Mouse (Mus musculus) limb, embryonic 10.5 days (tissue): ENCODE measurements around the gene Tnfrsf19. TPM values are rescaled to one million over a fixed set of nuclear protein-coding genes. Genes with fewer than 3 reads are reported as not detected.

Experiments
- DNase-seq: peaks from one replicate; pipeline ENCODE4 v3.0.0-alpha.2; 2017; ENCODE audit warnings: low spot score
- H3K27ac ChIP-seq: fragments of 300-500 bp; sonication (generic); 2 replicates; pipeline ENCODE4 v1.5.1; 2016; ENCODE audit warnings: mild to moderate bottlenecking
- H3K27me3 ChIP-seq: fragments of 300-500 bp; sonication (generic); 2 replicates; pipeline ENCODE4 v1.6.1; 2016; ENCODE audit warnings: low read depth, mild to moderate bottlenecking; ENCODE audit not compliant: poor library complexity, severe bottlenecking
- H3K36me3 ChIP-seq: fragments of 300-500 bp; sonication (generic); 2 replicates; pipeline ENCODE4 v1.6.1; 2016; ENCODE audit warnings: mild to moderate bottlenecking, moderate library complexity
- H3K4me1 ChIP-seq: fragments of 300-500 bp; sonication (generic); 2 replicates; pipeline ENCODE4 v1.6.1; 2016
- H3K4me3 ChIP-seq: fragments of 300-500 bp; sonication (generic); 2 replicates; pipeline ENCODE4 v1.5.1; 2016; ENCODE audit warnings: mild to moderate bottlenecking, moderate library complexity
- H3K9me3 ChIP-seq: fragments of 300-500 bp; sonication (generic); replicated peaks from 2 replicates; pipeline ENCODE4 v1.6.1; 2016; ENCODE audit warnings: mild to moderate bottlenecking
- WGBS: fragments of 180-500 bp; shearing (Covaris S2); methylation state at CpG from one replicate; pipeline ENCODE4 v1.1.7; 2016; 5-methylcytosine and 5-hydroxymethylcytosine counted together
- polyA plus RNA-seq: library from polyadenylated mRNA; unstranded; fragments of >200 nt; fragmentation: Nextera tagmentation; extraction: Ambion mirVana; gene quantifications from 2 replicates; pipeline ENCODE4 v1.2.1, GENCODE M21; 2016

Gene Tnfrsf19
- polyA plus RNA-seq, 1 experiment from 2014 or later, result 26.7 TPM

DNA sequence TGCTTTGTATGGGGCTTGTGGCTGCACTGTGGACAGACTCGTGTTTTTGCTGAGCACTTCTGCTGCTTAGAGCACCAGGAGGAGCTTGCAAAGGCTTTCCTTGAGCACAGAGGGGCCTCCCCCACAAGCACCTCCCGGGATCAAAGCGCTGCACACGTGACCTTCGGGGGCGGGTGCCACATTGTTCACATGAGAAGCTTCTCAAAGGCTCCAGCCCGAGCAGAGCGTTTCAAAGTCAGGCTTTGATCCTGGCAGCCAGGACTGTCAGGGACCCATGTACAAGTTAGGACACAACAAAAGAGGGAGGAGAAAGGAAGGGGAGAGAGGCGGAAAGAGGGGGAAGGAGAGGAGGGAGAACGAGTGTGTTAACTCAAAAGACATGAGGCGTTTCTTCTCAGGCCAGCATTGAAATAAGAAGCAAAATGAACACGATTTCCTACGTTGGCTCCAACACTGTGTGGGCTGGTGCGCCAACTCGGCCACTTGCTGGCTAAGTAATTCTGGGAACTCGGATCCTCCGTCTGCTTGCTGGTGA lies 33.8 kb downstream of the Tnfrsf19 start:
- 2% methylated on average over 17 of the region's 17 CpGs for WGBS
- H3K36me3 ChIP-seq, result no peaks in the 10 kb centered on the region
- H3K4me3 ChIP-seq, result peak overlapping the region; percentile 37
- peaks cover 28% of the 10 kb centered on the region; the same call in 1 of the 2 replicates for H3K27me3 ChIP-seq
- peak; percentile 91 for DNase-seq
- no peaks in the 10 kb centered on the region for H3K9me3 ChIP-seq
- H3K27ac ChIP-seq, result peak overlapping the region; percentile 86
- H3K4me1 ChIP-seq, result peaks cover 31% of the 10 kb centered on the region

DNA sequence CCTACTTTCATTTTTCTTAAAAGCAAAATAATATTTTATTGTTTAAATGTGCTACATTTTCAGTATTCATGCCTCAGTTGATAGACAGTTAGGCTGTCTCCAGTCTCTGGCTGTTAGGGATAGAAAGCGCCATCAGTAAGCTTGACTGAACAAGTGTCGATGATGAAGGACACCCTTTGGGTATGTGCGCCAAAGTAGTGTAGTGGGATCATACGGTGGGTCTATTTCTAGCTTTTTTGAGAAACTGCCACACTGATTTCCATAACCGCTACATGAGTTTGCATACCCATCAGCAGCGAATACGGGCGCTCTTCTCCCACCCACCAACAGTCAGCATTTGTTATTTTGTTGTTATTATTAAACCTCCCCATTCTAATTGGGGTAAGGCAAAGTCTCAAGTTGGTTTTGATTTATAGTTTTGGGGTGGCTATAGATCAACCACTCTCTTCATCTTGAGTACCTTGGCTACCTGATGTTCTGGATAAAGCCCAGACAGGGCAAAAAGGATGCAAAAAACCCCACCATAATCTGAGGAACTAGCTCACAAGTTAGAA lies 34.6 kb downstream of the Tnfrsf19 start:
- H3K27me3 ChIP-seq, result peaks cover 24% of the 10 kb centered on the region; the same call in 1 of the 2 replicates
- H3K27ac ChIP-seq, result 0 out of 2 replicates have a peak overlapping the region, but pooled peaks have one; percentile 86
- H3K4me3 ChIP-seq, result 0 out of 2 replicates have a peak overlapping the region, but pooled peaks have one; percentile 37
- 95% methylated on average over 8 of the region's 8 CpGs for whole genome bisulfite sequencing
- H3K9me3 ChIP-seq, result no peaks in the 10 kb centered on the region
- peaks cover 28% of the 10 kb centered on the region for H3K4me1 ChIP-seq
- no peak for DNase-seq
- no peaks in the 10 kb centered on the region for H3K36me3 ChIP-seq

DNA sequence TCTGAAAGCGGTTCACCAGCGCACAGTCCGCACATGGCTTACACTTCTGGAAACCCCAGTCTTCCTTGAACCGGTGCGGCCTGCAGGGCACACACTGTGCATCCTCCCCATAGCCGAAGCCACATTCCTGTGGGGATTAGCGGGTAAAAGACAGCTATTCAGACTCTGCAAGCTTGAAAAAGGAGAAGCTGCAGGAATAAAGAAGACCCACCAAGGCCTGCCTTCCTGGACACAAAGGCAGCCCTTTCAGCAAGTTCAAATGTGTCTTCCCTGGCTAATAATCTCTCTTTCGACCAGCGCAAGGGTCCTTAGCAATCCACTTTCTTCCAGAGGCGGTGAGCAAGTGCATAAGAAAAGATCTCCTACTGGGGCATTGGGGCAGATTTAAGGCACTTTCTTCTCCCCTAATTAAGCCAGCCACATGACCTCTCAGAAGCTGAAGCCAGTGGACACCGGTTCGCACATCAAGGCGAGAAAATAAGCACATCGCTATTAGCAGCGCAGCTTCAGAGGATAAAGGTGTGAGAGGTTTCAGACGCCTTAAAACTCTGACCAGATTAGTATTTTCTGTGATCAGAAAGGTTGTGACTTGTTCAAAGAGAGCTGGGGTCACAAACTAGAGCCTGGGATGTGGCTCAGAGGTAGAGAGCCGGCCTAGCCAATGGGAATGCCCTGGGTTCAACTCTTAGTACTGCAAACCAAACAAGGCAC lies 41.0 kb downstream of the Tnfrsf19 start:
- no peak overlapping the region for H3K27ac ChIP-seq
- peaks cover 22% of the 10 kb centered on the region; the same call in 1 of the 2 replicates for H3K27me3 ChIP-seq
- H3K9me3 ChIP-seq, result no peaks in the 10 kb centered on the region
- no peaks in the 10 kb centered on the region for H3K36me3 ChIP-seq
- no peak for DNase-seq
- H3K4me1 ChIP-seq, result peaks cover 8% of the 10 kb centered on the region
- no peak overlapping the region for H3K4me3 ChIP-seq
- 28% methylated on average over 17 of the region's 17 CpGs for WGBS

- WGBS, result 96% methylated on average over 6 of the region's 6 CpGs
- no peak overlapping the region for H3K27ac ChIP-seq
Measured at GRCm38 (mm10) chr14:61003676-61004075, 42.6 kb downstream of the Tnfrsf19 start.

GRCm38 (mm10) chr14:61000072-61000471 lies 46.2 kb downstream of the Tnfrsf19 start:
- WGBS, result 90% methylated on average over 5 of the region's 5 CpGs
- no peak overlapping the region; the same call in 1 of the 2 replicates for H3K27ac ChIP-seq

More at GRCm38 (mm10) chr14:61003676-61004075, 42.6 kb downstream of the Tnfrsf19 start:
- H3K36me3 ChIP-seq, result no peaks in the 10 kb centered on the region
- no peak overlapping the region for H3K4me3 ChIP-seq
- DNase-seq, result no peak
- no peaks in the 10 kb centered on the region for H3K9me3 ChIP-seq
- peaks cover 8% of the 10 kb centered on the region for H3K4me1 ChIP-seq
- peaks cover 22% of the 10 kb centered on the region; the same call in 1 of the 2 replicates for H3K27me3 ChIP-seq

DNA sequence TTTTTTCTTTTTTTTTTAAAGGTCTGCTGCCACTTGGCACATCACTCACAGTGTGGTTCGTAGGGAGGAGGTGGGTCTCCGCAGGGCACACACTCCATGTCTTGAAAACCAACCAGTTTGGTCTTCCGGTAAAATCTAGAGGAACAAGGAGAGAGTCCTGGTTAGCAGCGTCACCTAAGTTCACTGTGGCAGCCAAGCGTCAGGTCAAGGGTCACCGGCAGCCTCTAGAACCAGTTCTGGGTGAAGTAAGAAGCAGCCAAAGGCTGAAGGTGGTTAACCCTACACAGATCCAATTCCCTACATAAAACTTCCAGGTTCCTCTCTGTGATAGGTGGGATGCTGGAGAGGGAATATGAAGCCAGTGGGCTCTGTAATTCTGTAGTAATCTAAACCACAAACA lies 49.7 kb downstream of the Tnfrsf19 start:
- H3K4me1 ChIP-seq, result peaks cover 19% of the 10 kb centered on the region
- no peak for DNase-seq
- no peak overlapping the region for H3K27ac ChIP-seq
- 73% methylated on average over 6 of the region's 6 CpGs for WGBS
- H3K36me3 ChIP-seq, result no peaks in the 10 kb centered on the region
- no peaks in the 10 kb centered on the region for H3K27me3 ChIP-seq
- no peaks in the 10 kb centered on the region for H3K9me3 ChIP-seq
- no peak overlapping the region for H3K4me3 ChIP-seq

More at GRCm38 (mm10) chr14:61000072-61000471, 46.2 kb downstream of the Tnfrsf19 start:
- Histone ChIP-seq H3K27me3 (peaks cover 8% of the 10 kb centered on the region; the same call in 1 of the 2 replicates), H3K36me3 (no peaks in the 10 kb centered on the region), H3K4me1 (peaks cover 19% of the 10 kb centered on the region), H3K4me3 (no peak overlapping the region), H3K9me3 (no peaks in the 10 kb centered on the region)
- no peak for DNase-seq

DNA sequence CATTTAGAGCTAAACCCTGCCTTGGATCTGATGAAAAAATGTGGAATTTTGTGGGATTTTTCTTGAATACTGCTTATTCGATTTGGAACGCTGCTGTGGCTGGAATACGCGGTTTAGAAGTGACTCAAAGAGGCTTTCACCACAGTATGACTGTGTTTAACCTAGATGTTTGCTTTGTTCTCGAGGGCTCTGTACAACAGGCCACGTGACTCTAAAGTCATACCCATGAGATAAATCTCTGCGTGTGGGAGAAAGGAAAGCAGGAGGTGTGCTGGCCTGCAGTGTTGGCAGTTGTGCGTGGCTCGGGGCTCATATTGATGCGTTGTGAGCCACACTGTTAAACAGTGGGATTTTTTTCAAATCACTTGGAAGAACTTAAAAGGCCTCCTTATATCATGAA lies 52.8 kb downstream of the Tnfrsf19 start:
- 94% methylated on average over 10 of the region's 10 CpGs for WGBS
- no peak overlapping the region for H3K4me3 ChIP-seq
- H3K36me3 ChIP-seq, result no peaks in the 10 kb centered on the region
- DNase-seq, result no peak
- H3K9me3 ChIP-seq, result no peaks in the 10 kb centered on the region
- no peaks in the 10 kb centered on the region for H3K27me3 ChIP-seq
- no peak overlapping the region for H3K27ac ChIP-seq
- H3K4me1 ChIP-seq, result peaks cover 25% of the 10 kb centered on the region

DNA sequence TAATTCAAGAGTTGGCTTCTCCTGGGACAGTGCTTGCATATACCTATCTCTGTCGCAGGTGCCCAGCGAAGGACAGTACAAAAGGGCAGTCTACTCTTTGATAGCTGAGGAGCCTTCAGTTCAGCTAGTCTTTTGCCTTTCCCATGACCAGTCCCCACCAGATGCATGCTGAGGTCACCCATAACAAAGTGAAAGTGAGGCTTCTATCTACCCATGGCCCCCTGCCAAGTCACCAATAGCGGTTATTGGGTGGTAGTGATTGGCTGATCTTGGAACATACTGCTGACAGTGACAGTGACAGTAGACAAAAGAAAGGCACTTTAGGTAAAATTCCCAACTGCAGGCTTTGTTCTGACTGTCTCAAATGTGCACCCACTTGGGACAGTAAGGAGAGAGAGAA lies 53.2 kb downstream of the Tnfrsf19 start:
- H3K27ac ChIP-seq, result no peak overlapping the region
- H3K27me3 ChIP-seq, result no peaks in the 10 kb centered on the region
- no peaks in the 10 kb centered on the region for H3K36me3 ChIP-seq
- WGBS, result 98% methylated on average over 3 of the region's 3 CpGs
- H3K4me1 ChIP-seq, result peaks cover 29% of the 10 kb centered on the region
- no peaks in the 10 kb centered on the region for H3K9me3 ChIP-seq
- H3K4me3 ChIP-seq, result no peak overlapping the region
- no peak for DNase-seq

DNA sequence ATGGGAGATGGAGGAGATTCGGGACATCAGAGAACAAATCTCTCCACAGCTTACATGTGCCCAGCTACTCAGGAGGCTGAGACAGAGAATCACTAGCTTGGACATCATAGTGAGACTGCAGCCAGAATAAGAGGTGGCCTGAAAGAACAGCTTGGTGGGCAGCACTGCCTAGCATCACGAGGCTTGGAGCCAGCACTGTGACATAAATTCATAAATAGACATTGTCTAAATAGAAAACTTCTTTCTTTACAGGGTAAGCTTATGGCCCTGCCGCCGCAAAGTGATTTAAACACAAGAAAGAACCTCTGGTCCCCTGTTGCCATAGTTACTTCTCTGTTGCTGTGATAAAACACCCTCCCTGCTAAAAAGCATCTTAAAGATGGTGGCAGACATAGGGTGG lies 54.1 kb downstream of the Tnfrsf19 start:
- WGBS, result 88% methylated on average over 4 of the region's 4 CpGs
- no peaks in the 10 kb centered on the region for H3K36me3 ChIP-seq
- no peak for DNase-seq

GRCm38 (mm10) chr14:60988228-60988627 lies 58.1 kb downstream of the Tnfrsf19 start:
- no peaks in the 10 kb centered on the region for H3K36me3 ChIP-seq
- no peak overlapping the region for H3K27ac ChIP-seq
- peaks cover 47% of the 10 kb centered on the region for H3K4me1 ChIP-seq
- H3K4me3 ChIP-seq, result no peak overlapping the region
- H3K27me3 ChIP-seq, result no peaks in the 10 kb centered on the region
- 64% methylated on average over 6 of the region's 6 CpGs for WGBS
- no peak for DNase-seq
- no peaks in the 10 kb centered on the region for H3K9me3 ChIP-seq

More for the DNA sequence above, 54.1 kb downstream of the Tnfrsf19 start:
- no peaks in the 10 kb centered on the region for H3K9me3 ChIP-seq
- H3K27ac ChIP-seq, result no peak overlapping the region
- H3K4me1 ChIP-seq, result peaks cover 37% of the 10 kb centered on the region
- H3K4me3 ChIP-seq, result no peak overlapping the region
- no peaks in the 10 kb centered on the region for H3K27me3 ChIP-seq

DNA sequence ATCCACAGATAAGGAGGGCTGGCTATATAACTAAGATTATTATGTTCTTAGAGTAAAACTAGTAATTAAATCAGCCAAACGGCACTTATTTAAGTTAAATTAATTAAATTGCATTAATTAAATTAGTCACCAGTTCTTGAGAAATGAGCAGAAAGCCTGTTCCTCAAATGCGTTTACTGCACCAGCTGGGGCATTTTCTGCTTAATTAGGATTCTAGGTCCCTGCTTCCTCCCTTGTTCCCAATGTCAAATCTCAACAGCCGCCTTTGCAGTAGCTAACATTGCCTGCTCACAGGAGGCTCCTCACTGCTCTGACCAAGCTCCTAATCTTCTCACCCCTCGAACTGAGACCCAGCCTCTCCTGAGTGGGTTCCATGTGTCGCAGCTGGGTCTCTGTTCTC lies 59.4 kb downstream of the Tnfrsf19 start:
- H3K9me3 ChIP-seq, result no peaks in the 10 kb centered on the region
- peaks cover 54% of the 10 kb centered on the region for H3K4me1 ChIP-seq
- WGBS, result 77% methylated on average over 5 of the region's 5 CpGs
- DNase-seq, result no peak
- no peaks in the 10 kb centered on the region for H3K27me3 ChIP-seq
- no peak overlapping the region for H3K4me3 ChIP-seq
- peaks cover under 1% of the 10 kb centered on the region; the same call in 1 of the 2 replicates for H3K36me3 ChIP-seq
- peak overlapping the region; percentile 53 for H3K27ac ChIP-seq

GRCm38 (mm10) chr14:60985077-60985476 lies 61.2 kb downstream of the Tnfrsf19 start:
- DNase-seq, result peak; percentile 42
- Histone ChIP-seq H3K36me3 (peaks cover 6% of the 10 kb centered on the region; the same call in 1 of the 2 replicates), H3K4me1 (peaks cover 51% of the 10 kb centered on the region), H3K27ac (peak overlapping the region; percentile 61), H3K27me3 (no peaks in the 10 kb centered on the region), H3K9me3 (no peaks in the 10 kb centered on the region), H3K4me3 (no peak overlapping the region)
- 7% methylated on average over 4 of the region's 4 CpGs for whole genome bisulfite sequencing

DNA sequence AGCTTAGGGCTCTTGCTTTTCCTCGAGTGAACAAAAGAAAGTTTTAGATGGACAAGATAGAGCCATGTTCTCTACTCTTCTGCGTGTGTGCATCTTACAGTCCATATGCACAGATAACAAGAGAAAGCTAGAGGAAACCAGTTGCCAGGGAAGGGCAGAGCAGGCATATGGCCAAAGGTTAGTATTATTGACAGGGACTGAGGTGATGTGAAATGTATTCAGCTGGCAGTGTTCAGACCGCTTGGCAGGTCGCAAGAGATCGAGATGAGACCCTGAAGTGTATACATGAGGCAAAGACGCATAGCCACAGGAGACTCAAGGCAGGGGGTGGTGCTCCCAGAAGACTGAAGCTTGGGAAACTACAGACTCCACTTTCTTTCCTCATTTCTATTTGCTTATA lies 62.0 kb downstream of the Tnfrsf19 start:
- no peak for DNase-seq
- Histone ChIP-seq H3K4me1 (peaks cover 51% of the 10 kb centered on the region), H3K9me3 (no peaks in the 10 kb centered on the region), H3K36me3 (peaks cover 6% of the 10 kb centered on the region; the same call in 1 of the 2 replicates), H3K4me3 (no peak overlapping the region), H3K27ac (peak overlapping the region; percentile 61), H3K27me3 (no peaks in the 10 kb centered on the region)
- 57% methylated on average over 6 of the region's 6 CpGs for whole genome bisulfite sequencing
